Mouse (Mus musculus): ENCODE data around the gene Slc25a39. TPM values are rescaled to one million over a fixed set of nuclear protein-coding genes. Genes with fewer than 3 reads are reported as not detected.
A peak's percentile ranks its signal among the peaks of the same experiment; 100 is the strongest.

Slc25a39 gene
- polyA plus RNA-seq, 1 experiment: 407 TPM

GRCm38 (mm10) chr11:102442089-102442488 is 34.3 kb upstream of the Slc25a39 start:
- H3K36me3 ChIP-seq (ENCODE audit: control insufficient read depth, insufficient read depth, low read length): no peaks in the 10 kb centered on the region
- H3K27ac ChIP-seq (ENCODE audit: insufficient read depth, low read length): no peak overlapping the region
- H3K4me1 ChIP-seq (ENCODE audit: control insufficient read depth, insufficient read depth, insufficient read length): peaks cover 13% of the 10 kb centered on the region; the same call in 1 of the 2 replicates
- TF ChIP-seq CTCF (IDR thresholded peaks at IDR 0.05; ENCODE audit: extremely low read depth, insufficient read depth, insufficient read length, insufficient replicate concordance) (no peak), POLR2A (IDR thresholded peaks at IDR 0.05; ENCODE audit: low read depth, low read length) (no peak)
- no peak overlapping the region for H3K4me3 ChIP-seq (ENCODE audit: extremely low read depth, insufficient read depth, insufficient read length)
- DNase-seq (ENCODE audit: low read depth in 1 of 2, low spot score in 2 of 2): no peak
- 91% methylated on average over 6 of the region's 6 CpGs for WGBS
- peaks cover 10% of the 10 kb centered on the region for H3K27me3 ChIP-seq (ENCODE audit: control insufficient read depth, insufficient read depth, low read length)

DNA sequence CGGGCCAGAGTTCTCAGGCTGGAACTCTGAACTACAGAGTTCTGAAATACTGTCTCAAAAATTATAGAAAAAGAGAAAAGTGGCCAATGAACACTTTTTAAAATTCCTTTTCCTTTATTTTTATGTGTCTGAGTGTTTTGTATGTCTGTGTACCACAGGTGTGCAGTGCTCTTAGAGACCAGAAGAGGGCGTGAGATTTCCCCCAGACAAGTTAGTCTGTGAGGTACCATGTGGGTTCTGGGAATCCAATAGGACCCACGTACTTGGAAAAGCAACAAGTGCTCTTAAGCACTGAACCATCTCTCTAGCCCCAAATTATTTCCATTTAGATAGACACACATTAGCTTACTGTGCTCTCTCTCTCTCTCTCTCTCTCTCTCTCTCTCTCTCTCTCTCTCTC is 33.7 kb upstream of the Slc25a39 start:
- Histone ChIP-seq H3K36me3 (ENCODE audit: control insufficient read depth, insufficient read depth, low read length) (no peaks in the 10 kb centered on the region), H3K4me3 (ENCODE audit: extremely low read depth, insufficient read depth, insufficient read length) (no peak overlapping the region), H3K27ac (ENCODE audit: insufficient read depth, low read length) (no peak overlapping the region), H3K27me3 (ENCODE audit: control insufficient read depth, insufficient read depth, low read length) (peaks cover 4% of the 10 kb centered on the region), H3K4me1 (ENCODE audit: control insufficient read depth, insufficient read depth, insufficient read length) (peaks cover 9% of the 10 kb centered on the region; the same call in 1 of the 2 replicates)
- no peak for TF ChIP-seq POLR2A (IDR thresholded peaks at IDR 0.05; ENCODE audit: low read depth, low read length)
- TF ChIP-seq CTCF (IDR thresholded peaks at IDR 0.05; ENCODE audit: extremely low read depth, insufficient read depth, insufficient read length, insufficient replicate concordance): no peak
- no peak for DNase-seq (ENCODE audit: low read depth in 1 of 2, low spot score in 2 of 2)
- WGBS: 87% methylated on average over 3 of the region's 3 CpGs

GRCm38 (mm10) chr11:102440255-102440654 is 32.5 kb upstream of the Slc25a39 start:
- no peak for TF ChIP-seq POLR2A (IDR thresholded peaks at IDR 0.05; ENCODE audit: low read depth, low read length)
- no peak for TF ChIP-seq CTCF (IDR thresholded peaks at IDR 0.05; ENCODE audit: extremely low read depth, insufficient read depth, insufficient read length, insufficient replicate concordance)
- Histone ChIP-seq H3K4me3 (ENCODE audit: extremely low read depth, insufficient read depth, insufficient read length) (no peak overlapping the region), H3K36me3 (ENCODE audit: control insufficient read depth, insufficient read depth, low read length) (peaks cover 6% of the 10 kb centered on the region; the same call in 1 of the 2 replicates), H3K27ac (ENCODE audit: insufficient read depth, low read length) (no peak overlapping the region), H3K27me3 (ENCODE audit: control insufficient read depth, insufficient read depth, low read length) (0 out of 2 replicates have a peak, but pooled peaks cover 2% of the 10 kb centered on the region), H3K4me1 (ENCODE audit: control insufficient read depth, insufficient read depth, insufficient read length) (peaks cover 9% of the 10 kb centered on the region; the same call in 1 of the 2 replicates)
- WGBS: 79% methylated on average over 8 of the region's 8 CpGs
- no peak for DNase-seq (ENCODE audit: low read depth in 1 of 2, low spot score in 2 of 2)

- TF ChIP-seq CTCF (IDR thresholded peaks at IDR 0.05; ENCODE audit: extremely low read depth, insufficient read depth, insufficient read length, insufficient replicate concordance) (no peak), POLR2A (IDR thresholded peaks at IDR 0.05; ENCODE audit: low read depth, low read length) (no peak)
- DNase-seq (ENCODE audit: low read depth in 1 of 2, low spot score in 2 of 2): no peak
- peaks cover 9% of the 10 kb centered on the region; the same call in 1 of the 2 replicates for H3K4me1 ChIP-seq (ENCODE audit: control insufficient read depth, insufficient read depth, insufficient read length)
- H3K27ac ChIP-seq (ENCODE audit: insufficient read depth, low read length): no peak overlapping the region
- no peak overlapping the region for H3K4me3 ChIP-seq (ENCODE audit: extremely low read depth, insufficient read depth, insufficient read length)
- 0 out of 2 replicates have a peak, but pooled peaks cover 2% of the 10 kb centered on the region for H3K27me3 ChIP-seq (ENCODE audit: control insufficient read depth, insufficient read depth, low read length)
- H3K36me3 ChIP-seq (ENCODE audit: control insufficient read depth, insufficient read depth, low read length): peaks cover 6% of the 10 kb centered on the region; the same call in 1 of the 2 replicates
- WGBS: 89% methylated on average over 14 of the region's 14 CpGs
These were observed 31.6 kb upstream of the Slc25a39 start for GRCm38 (mm10) chr11:102439093-102440082.

DNA sequence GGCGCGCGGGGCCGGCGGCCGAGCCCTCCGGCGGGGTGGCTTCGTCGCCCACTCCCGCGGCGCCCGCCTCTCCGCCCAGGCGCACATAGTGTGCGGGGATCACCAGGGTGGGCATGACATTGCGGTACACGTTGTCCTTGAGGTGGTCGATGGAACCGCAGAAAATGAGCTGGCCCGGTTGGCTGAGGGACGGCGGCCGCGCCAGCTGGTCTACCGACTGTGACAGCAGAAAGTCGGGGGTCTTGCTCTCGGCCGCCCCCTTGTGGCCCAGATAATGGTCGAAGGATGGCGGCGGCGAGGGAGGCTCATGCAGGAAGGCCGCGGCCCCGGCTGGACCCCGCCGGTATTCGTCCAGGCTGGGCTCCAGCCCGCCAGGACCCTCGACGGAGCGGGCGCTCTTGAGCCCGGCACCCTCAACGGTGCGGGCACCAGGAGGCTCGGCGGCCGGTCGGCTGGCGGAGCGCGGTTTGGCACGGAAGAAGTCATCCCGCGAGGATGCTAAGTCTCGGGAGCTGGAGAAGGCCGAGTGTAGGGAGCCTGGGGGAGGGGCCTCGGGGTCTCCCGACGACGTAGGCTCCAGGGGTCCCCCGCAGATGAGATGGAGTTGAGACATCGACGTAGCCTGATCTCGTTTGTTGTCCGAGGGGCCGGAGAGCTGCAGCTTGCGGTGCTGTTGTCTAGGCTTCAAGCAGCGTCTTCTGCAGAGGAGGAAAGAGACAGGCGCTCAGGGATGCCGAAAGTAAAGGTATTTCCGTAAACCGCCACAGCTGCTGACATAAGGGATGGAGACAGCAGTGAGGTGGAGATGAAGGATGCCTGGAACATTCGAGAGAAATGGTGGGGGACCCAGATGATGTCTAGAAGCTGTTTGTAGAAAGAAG is 30.7 kb upstream of the Slc25a39 start:
- Histone ChIP-seq H3K27me3 (ENCODE audit: control insufficient read depth, insufficient read depth, low read length) (0 out of 2 replicates have a peak, but pooled peaks cover 2% of the 10 kb centered on the region), H3K4me1 (ENCODE audit: control insufficient read depth, insufficient read depth, insufficient read length) (peaks cover 12% of the 10 kb centered on the region; the same call in 1 of the 2 replicates), H3K4me3 (ENCODE audit: extremely low read depth, insufficient read depth, insufficient read length) (peak overlapping the region; percentile 51; the same call in 1 of the 2 replicates), H3K27ac (ENCODE audit: insufficient read depth, low read length) (no peak overlapping the region), H3K36me3 (ENCODE audit: control insufficient read depth, insufficient read depth, low read length) (peaks cover 6% of the 10 kb centered on the region; the same call in 1 of the 2 replicates)
- 47% methylated on average over 77 of the region's 77 CpGs for WGBS
- DNase-seq (ENCODE audit: low read depth in 1 of 2, low spot score in 2 of 2): peak in 1 of 2 experiments; percentile 63
- TF ChIP-seq POLR2A (IDR thresholded peaks at IDR 0.05; ENCODE audit: low read depth, low read length) (no peak), CTCF (IDR thresholded peaks at IDR 0.05; ENCODE audit: extremely low read depth, insufficient read depth, insufficient read length, insufficient replicate concordance) (peak; percentile 72)
